8 mouse cellular contexts compared by ENCODE assay signal in genomic region chrX:161907595-161908592, GRCm38 (mm10).
DNase-seq lines count a peak whose midpoint lies in the region; ATAC-seq and TF ChIP-seq lines count a peak whose summit lies in the region.

No protein-coding gene starts in this region.

- WGBS in embryonic facial prominence, embryonic 15.5 days, result 28% methylated on average over 52 of the region's 53 CpGs
- 28% methylated on average over 52 of the region's 53 CpGs for WGBS in intestine, embryonic 15.5 days
- 29% methylated on average over 36 of the region's 53 CpGs for WGBS in midbrain, postnatal 0 days

- H3K9ac ChIP-seq in embryonic facial prominence, embryonic 15.5 days, result no peak overlapping the region
- H3K9ac ChIP-seq in intestine, embryonic 15.5 days, result no peak overlapping the region
- peak overlapping the region; percentile 68 for H3K9ac ChIP-seq in midbrain, postnatal 0 days (replicated peaks; ENCODE audit: low read length, poor library complexity, severe bottlenecking)

- H3K9me3 ChIP-seq in embryonic facial prominence, embryonic 15.5 days (replicated peaks), result no peaks in the 10 kb centered on the region
- H3K9me3 ChIP-seq in intestine, embryonic 15.5 days, result no peaks in the 10 kb centered on the region
- H3K9me3 ChIP-seq in midbrain, postnatal 0 days (ENCODE audit: low read length), result no peaks in the 10 kb centered on the region

- H3K36me3 ChIP-seq in embryonic facial prominence, embryonic 15.5 days, result no peaks in the 10 kb centered on the region
- no peaks in the 10 kb centered on the region for H3K36me3 ChIP-seq in intestine, embryonic 15.5 days
- no peaks in the 10 kb centered on the region for H3K36me3 ChIP-seq in midbrain, postnatal 0 days (ENCODE audit: insufficient read depth, low read length)

- no peak; the same call in 1 of the 2 replicates for ATAC-seq in embryonic facial prominence, embryonic 15.5 days (ENCODE audit: insufficient number of reproducible peaks, low FRiP score, low TSS enrichment, low read depth)
- ATAC-seq in intestine, embryonic 15.5 days, result peak; percentile 53
- ATAC-seq in midbrain, postnatal 0 days (ENCODE audit: low FRiP score), result peak; percentile 67

- H3K27ac ChIP-seq in layer of hippocampus, adult 2 months, result no peak overlapping the region
- no peak overlapping the region for H3K27ac ChIP-seq in embryonic facial prominence, embryonic 15.5 days (replicated peaks)
- H3K27ac ChIP-seq in intestine, embryonic 15.5 days, result no peak overlapping the region
- H3K27ac ChIP-seq in midbrain, postnatal 0 days (ENCODE audit: low read depth, low read length), result peak overlapping the region; percentile 84

- peak overlapping the region; percentile 80 for H3K4me2 ChIP-seq in embryonic facial prominence, embryonic 15.5 days (replicated peaks)
- peak overlapping the region; percentile 87 for H3K4me2 ChIP-seq in intestine, embryonic 15.5 days (replicated peaks)
- peak overlapping the region; percentile 62 for H3K4me2 ChIP-seq in midbrain, postnatal 0 days (ENCODE audit: low read depth, low read length, poor library complexity, severe bottlenecking)

- H3K4me1 ChIP-seq in embryonic facial prominence, embryonic 15.5 days, result no peaks in the 10 kb centered on the region
- H3K4me1 ChIP-seq in intestine, embryonic 15.5 days (replicated peaks), result no peaks in the 10 kb centered on the region
- no peaks in the 10 kb centered on the region for H3K4me1 ChIP-seq in midbrain, postnatal 0 days (ENCODE audit: insufficient read depth, low read length)

- no peak for TF ChIP-seq CTCF in layer of hippocampus, adult 2 months (conservative IDR thresholded peaks at IDR 0.05)
- TF ChIP-seq CTCF in midbrain, postnatal 0 days (IDR thresholded peaks at IDR 0.05), result no peak

- no peak for DNase-seq in layer of hippocampus, adult 2 months (ENCODE audit: low spot score in 2 of 2)
- DNase-seq in layer of hippocampus, postnatal 14 days (ENCODE audit: low spot score in 2 of 2), result no peak
- DNase-seq in midbrain, postnatal 0 days (ENCODE audit: low spot score), result no peak
- DNase-seq in ovary, adult 18-20 months (ENCODE audit: low spot score), result no peak
- no peak for DNase-seq in frontal cortex, postnatal 14 days (ENCODE audit: low spot score in 2 of 2)
- DNase-seq in ovary, postnatal 14 days (ENCODE audit: low spot score), result no peak

- peak overlapping the region; percentile 53 for H3K4me3 ChIP-seq in layer of hippocampus, adult 2 months
- H3K4me3 ChIP-seq in embryonic facial prominence, embryonic 15.5 days (replicated peaks), result peak overlapping the region; percentile 44
- peak overlapping the region; percentile 41 for H3K4me3 ChIP-seq in intestine, embryonic 15.5 days (replicated peaks)
- peak overlapping the region; percentile 54 for H3K4me3 ChIP-seq in midbrain, postnatal 0 days (ENCODE audit: low read depth, low read length)

- H3K27me3 ChIP-seq in embryonic facial prominence, embryonic 15.5 days, result peaks cover 33% of the 10 kb centered on the region
- peaks cover 31% of the 10 kb centered on the region for H3K27me3 ChIP-seq in intestine, embryonic 15.5 days (replicated peaks)
- peaks cover 6% of the 10 kb centered on the region; the same call in 1 of the 2 replicates for H3K27me3 ChIP-seq in midbrain, postnatal 0 days (ENCODE audit: insufficient read depth, low read length)
